Mouse (Mus musculus): ENCODE results near the gene Fam193b.
A peak's percentile ranks its signal among the peaks of the same experiment; 100 is the strongest.

Gene Fam193b

DNA sequence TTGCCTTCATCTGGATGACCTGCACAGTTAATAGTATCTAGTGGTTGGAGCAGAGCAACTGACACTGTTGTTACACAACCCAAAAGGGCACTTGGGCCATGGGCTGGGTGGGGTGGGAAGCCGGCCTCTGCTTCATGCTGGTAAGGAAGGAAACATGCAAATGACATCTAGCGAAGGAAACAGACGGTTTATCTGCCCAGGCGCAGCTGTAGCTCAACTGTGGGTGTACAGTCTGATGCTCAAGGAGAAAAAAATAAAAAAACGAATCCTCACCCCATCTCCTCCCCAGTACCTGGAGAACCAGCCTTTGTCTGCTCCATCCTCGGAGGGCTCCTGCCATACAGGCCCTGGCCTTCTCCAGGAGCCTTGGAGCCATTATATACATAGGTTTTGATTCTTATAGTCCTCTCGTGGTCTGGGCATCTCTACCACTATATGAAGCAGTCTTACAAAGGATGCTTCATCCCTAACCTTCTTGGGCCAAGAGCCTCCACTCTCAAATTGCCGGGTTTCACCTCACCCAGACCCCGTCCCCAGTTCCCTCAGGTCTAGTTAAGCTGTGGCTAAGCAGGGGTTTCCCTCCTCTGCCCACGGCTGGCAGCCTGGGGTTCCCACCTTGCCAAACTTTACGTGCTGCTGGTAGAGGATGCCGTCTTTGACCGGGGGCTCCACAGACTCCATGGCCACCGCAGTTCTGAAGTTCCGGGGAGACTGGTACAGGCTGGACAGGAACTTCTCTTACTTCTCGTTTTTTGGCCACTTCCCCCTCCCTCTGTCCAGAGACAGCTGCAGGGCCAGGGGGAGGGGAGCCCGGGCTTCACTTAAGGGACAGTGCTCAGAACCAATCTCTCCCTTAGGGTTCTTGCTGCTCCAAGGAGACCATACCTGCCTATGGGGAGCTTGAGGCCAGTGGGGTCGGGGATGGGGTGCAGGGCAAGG, 42.8 kb downstream of the Fam193b start:
- no peak for DNase-seq (ENCODE audit: low spot score)

DNA sequence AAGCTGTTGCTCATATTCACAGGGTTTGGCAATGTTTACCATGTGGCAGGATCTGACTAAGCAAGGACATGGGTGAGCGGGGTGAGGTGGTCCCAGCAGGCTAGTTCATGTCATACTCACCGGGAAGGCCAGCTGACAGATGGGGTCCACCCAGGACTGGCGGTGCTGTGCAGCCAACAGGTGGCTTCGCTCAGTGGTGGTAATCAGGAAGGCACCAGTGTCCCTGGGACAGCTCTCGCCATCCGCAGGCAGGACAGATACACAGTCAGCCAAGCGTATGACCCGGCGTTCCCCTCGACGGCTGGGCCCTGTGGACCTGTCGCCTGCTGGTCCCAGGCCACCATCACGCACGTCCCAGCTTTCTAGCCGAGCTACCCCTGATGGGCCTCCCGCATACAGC, 43.7 kb downstream of the Fam193b start:
- DNase-seq (ENCODE audit: low spot score): no peak

DNA sequence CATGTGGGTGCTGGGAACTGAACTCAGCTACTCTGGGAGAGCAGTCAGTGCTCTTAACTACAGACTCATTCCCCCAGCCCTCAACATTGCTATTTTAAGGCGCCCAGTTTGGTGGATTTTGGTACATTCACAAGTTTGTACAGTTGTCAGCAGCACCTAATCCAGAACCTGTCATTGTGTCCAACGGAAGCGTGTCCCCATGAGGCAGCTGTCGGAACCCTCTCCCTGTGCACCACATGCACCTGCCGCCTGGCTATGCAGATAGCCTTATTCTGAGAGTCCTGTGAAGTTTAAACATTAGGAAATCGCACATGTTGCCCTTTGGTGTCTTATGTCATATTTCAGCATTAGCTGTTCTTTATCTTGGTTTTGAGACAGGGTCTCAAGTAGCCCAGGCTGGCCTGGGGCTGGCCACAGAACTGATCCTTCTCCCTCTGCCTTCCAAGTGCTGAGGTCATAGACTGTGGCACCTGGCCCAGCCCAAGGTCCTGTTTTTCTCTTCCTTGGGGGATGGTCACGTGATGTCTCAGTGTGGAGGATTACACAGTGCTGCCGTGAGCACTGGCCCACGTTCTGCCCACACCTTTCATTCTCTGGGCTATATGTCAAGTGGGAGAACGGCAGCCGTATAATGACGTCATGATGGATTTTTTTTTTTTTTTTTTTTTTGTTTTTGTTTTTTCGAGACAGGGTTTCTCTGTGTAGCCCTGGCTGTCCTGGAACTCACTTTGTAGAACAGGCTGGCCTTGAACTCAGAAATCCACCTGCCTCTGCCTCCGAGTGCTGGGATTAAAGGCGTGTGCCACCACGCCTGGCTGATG, 45.0 kb downstream of the Fam193b start:
- no peak for DNase-seq (ENCODE audit: low spot score)

DNA sequence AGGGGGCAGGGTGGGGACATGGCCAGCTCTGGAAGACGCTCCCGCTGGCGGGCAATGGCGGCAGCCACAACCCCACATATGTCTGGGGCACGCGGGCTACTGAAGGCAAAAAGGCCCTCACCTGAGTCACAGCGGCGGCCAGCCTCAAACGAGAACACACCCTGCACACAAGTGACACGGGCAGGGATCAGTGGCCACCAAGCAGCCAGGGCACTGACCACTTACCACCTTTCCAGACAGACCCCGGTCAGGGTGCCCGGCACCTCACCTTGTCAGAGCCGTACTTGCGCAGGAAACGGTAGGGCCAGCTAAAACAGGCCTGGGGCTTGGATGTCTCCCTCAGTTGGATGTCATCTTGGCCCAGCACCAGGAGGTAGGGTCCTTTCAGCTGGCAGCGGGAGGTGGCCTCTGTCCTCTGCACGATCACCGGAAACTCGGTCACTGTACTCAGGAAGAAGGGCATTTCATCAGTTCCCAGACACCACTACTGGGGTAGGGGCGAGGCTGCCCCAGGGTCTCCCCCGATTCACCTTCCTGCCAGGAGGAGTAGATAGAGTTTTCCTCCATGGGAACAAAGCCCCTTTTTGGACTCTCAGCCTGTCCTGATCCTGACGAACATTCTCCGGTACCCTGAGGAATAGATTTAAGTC, 46.8 kb downstream of the Fam193b start:
- no peak for DNase-seq (ENCODE audit: low spot score)

DNA sequence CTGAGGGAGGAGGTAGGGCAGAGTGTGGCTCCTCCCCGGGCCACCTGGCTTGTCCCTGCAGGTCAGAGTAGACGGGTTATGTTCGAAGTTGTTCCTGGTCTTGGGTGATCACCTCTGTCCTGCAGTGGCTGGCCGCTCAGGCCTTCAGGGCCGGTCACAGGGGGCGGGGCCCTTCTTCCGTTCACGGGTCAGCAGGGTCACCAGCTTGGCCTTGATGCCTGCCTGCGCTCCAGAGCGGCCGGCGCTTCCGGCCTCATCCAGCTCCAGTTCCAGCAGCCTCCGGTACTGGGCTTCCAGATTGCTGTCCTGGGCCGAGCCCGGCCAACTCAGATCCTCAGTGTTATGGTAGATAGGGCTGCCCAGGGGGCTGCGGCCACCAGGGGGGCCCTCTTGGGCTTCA, 47.6 kb downstream of the Fam193b start:
- DNase-seq (ENCODE audit: low spot score): no peak

DNA sequence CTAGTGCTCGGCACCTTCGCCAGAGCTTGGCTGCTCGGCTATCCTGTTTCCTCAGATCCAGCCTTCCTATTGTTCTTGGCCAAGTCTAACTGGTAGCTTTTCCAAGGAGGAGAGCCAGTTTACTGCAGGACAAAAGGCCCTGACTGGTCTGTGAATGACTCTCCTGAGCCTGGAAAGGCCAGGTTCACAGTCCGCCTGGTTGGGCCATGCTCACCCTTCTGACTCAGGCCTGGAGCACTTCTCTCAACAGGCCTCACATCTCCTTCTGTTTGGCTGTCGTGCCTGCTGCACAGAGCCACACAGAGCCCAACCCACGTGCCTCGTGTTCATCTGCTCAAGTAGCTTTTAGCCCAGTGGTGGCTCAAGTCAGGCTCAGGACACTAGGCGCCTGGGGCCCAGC, 48.2 kb downstream of the Fam193b start:
- no peak for DNase-seq (ENCODE audit: low spot score)

DNA sequence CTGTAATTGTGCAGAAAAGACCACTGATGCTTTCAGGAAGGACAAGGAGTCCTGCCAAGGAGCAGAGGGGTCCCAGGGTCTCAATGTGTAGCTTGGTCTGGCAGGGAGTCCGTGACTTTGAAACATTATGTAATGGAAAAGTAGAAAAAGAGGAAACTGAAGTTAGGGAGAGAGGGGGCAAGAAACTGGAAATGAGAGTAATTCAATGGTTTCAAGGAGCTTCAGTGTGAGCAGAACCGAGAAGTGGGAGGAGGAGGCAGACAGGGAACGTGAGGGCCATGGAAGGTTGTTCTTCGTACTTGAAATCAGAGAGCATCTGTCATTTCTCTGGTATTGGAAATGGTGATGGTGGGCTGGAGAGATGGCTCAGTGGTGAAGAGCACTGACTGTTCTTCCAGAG, 51.3 kb downstream of the Fam193b start:
- no peak for DNase-seq (ENCODE audit: low spot score)

DNA sequence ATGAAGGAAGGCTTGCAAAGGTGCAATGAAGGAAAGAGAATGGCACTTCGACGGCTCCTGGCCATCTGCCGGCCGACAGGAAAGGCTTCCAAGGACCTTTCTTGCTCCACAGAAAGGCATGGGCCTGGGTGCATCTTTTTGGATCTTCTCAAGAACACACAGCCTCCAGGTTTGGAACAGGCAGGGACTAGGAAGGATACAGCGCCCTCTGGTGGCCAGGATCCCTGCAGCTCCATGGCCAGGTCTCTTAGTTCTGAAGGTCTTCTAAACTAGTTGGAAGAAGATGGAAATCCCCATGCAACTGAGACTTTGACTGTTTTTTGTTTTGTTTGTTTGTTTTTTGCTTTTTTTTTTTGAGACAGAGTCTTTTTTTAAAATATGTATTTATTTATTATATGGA, 54.0 kb downstream of the Fam193b start:
- peak; percentile 74 for DNase-seq (ENCODE audit: low spot score)

DNA sequence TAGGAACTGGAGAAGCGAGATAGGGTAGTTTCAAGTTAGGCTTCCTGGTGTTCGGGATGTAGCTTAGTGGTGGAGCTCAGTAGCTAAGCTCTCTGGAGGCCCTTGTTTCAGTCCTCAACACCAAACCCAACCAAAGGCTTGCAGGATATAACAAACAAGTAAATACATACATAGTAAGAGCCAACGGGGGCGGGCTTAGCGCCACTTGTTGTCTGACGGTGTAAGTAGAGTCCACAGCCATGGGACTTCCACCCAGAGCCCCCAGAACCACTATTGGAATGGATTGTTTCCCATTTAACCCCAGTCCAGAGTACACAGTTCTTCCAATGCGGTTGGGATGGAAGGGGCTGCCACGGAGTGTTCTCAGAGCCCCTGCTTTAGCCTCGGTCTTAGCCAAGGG, 57.1 kb downstream of the Fam193b start:
- DNase-seq (ENCODE audit: low spot score): no peak

DNA sequence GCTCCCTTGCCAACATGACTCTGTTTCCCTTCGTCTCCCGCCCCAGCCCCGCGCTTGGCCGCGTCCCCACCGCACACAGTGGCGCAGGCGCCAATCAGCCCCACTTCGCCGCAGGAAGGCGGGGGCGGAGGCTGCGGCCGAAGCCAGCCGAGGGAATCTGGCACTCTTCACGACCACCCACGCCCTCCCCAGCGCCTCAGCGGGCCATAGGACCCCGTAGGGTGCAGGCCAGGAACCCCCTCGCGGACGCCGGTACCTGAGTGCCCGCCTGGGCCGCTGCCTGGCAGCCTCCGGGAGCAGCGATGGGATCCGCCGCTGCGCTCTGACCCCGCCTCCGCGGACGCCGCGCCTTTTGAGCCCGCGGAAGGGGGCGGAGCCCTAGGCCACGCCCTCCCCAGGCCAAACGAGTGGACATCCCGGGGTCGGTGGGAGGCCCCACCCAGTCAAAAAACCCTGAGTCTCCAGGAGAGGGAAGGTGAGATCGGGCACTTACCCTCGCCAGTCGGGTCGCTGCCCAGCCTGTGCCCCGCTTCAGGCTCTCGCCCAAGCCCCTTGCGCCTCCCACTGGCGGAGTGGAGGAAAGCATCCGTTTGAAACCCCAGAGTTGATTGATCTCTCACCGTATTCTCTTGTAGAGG, 57.7 kb downstream of the Fam193b start, which contains the start of gene Pdlim7:
Gene Pdlim7 (minus strand): TSS at position 566 of the 638 bp plus-strand sequence.
- peak; percentile 83 for DNase-seq (ENCODE audit: low spot score)

DNA sequence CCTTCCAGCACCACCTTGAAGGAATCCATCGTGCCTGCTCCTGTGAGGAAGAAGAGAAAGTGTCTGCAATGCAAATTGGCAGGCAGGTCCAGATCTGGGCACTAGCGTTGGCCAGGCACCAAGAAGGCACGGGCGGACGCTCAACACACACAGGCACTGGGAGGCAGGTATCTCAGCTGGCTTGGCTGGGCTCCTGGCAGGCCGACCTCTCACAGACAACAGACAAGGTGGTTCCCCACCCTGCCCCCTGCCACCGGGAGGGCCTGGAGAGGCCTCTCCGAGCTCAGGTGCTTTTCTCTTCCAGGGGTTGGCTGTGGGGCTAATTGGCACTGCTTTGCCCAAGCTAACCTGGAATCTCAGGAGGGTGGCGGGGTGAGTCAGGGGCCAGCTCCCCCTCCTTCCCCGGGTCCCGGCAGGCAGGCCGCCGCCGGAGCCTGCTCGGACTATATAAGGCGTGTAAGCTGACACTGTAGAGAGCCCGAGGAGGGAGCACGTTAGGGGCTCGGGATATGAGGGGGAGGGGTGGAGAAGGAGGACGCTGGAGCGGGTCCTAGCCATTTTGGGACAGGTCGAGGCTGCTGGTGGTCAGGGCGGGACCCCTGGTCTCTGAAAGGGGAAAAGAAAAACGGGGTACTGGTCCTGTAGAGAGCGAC, 58.4 kb downstream of the Fam193b start:
- no peak for DNase-seq (ENCODE audit: low spot score)

DNA sequence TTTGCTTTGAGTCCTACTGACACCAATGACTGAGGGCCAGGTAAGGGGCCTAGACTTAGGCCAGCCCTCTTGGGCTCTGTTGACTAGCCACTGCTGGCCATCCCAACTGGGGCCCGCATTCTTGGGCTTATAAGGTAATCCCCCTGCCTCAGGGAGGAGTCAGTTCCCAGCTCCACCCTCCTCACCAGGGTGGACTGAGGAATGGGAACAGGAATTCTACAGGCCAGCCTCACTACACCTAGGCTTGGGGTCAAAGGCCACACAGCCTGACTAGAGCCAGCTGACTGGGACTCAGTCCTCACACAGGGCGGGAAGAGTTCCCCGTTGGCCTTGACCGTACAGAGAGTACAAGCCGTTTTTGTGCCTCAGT, 59.4 kb downstream of the Fam193b start:
- DNase-seq (ENCODE audit: low spot score): no peak

DNA sequence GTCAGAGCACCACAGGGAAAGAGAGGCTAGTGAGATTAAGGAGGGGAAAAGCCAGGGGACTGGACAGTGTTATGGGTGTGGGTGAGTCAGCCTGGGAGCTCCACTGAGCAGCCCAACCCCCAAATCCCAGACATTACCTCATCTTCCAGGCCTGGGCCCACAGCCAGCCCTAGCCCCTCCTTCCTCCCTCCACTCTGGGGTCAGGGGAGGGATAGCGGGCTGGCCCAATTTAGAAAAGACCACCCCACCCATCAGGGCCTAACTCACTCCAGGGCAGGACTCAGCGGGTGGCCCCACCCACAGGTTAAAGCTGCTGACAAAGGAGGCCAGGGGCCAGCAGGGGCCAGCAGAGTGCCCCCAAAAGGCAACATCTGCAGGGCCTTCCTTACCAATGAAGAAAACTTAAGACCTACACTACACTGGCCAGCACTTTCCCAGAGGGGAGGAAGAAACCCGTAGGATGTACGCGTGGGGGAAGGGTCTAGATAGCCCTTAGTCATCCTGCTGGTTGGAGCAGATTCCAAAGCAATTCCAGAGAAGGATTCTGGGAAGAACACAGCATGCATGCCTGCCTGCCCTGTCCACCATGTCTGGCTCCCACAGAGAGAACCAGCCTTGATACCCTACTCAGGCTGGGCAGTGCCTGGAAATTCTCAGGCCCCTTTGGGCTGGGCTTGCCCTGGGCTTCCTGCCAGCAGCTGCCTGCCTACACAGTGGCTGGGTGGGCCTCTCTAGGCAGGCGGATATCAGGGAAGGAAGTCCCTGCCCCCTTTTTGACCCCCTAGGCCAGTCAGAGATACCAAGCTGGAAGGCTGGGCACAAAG, 60.0 kb downstream of the Fam193b start:
- no peak for DNase-seq (ENCODE audit: low spot score)

DNA sequence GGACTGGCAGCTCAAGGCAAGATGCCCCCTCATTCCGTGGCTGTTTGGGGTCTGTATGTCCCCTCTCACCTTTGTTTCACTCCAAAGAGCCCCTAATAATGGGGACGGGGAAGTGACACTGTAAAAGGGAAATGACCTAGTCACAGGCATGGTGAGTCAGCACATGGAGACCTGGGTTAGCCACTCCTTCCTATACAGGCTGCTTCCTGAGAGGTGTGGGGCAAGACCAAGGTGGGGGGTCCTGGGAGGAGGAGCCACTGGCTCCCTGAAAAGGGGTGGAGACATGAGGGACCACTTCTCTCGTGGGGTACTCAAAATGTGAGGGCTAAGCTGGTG, 60.6 kb downstream of the Fam193b start:
- no peak for DNase-seq (ENCODE audit: low spot score)

DNA sequence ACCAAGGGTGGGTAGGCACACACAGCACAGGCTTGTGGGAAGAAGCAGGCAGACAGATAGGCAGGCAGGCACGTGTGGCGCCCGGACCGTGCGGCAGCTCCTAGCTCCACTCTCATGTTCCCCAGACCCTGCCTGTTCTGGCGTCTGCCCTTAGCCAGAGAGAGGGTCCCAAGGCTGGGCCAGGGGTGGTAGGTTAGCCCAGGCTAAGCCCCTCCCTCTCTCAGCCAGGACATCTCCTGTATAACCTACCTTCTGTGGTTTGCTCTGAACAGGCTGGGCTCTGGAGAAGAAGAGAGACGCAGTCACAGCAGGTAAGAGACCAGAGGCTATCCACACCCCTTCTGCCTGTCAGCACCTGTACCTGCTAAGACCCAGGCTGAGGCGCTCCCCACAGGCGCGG, 62.4 kb downstream of the Fam193b start:
- no peak for DNase-seq (ENCODE audit: low spot score)

DNA sequence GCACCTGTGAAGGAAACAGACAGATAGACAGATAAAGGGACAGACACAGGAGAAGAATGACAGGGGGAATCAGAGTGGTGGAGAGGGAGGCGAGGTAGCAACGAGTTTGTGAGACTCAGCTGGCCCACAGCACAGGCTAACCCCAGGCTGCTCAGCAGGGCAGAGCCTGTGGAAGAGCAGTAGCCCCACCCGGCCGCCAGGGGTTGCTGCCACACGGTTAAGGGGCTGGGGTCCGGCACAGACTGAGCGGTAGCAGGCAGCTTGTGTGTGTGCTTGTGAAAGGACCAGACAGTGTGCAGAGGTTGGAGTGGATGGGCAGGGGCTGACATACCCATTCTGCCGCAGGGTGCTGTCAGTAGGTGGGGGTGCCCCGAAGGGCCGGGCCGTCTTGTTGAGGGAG, 63.0 kb downstream of the Fam193b start:
- no peak for DNase-seq (ENCODE audit: low spot score)

DNA sequence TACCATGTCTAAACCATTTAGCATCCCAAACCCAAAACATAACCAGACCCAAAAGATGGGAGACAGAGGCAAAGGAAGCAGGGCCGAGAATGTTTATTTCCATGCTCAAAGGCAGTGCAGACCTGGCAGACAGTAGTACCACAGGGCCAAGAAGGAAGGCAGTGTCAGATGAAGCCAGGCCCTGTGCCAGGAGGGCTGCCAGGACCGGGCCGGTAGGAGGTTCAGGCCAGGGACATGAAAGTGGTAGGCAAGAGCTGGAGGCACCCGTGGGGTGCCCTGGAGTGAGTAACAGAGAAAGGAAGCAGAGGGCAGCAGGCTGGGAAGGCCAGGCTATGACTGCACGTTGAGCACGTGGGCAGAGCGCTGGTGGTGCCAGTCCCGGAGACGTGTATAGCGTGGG, 64.2 kb downstream of the Fam193b start:
- DNase-seq (ENCODE audit: low spot score): no peak

DNA sequence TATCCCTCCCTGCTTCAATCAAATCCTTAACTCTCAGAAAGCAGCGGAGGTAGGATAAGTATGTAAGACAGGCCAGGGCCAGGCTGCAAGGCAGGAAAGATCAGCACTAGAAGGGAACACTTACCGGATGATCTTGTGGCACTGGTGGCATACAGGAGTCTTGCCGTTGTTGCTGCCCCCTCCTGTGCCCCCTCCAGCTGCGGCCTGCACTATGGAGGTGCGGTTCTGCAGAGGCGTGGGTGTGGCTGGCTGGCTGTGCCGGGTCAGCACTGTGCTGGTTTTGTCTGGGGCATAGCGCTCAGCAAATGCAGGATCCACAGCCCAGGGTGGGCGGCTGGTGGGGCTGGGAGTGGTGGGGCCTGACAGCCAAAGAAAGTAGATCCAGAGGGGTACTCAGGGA, 65.1 kb downstream of the Fam193b start:
- no peak for DNase-seq (ENCODE audit: low spot score)

DNA sequence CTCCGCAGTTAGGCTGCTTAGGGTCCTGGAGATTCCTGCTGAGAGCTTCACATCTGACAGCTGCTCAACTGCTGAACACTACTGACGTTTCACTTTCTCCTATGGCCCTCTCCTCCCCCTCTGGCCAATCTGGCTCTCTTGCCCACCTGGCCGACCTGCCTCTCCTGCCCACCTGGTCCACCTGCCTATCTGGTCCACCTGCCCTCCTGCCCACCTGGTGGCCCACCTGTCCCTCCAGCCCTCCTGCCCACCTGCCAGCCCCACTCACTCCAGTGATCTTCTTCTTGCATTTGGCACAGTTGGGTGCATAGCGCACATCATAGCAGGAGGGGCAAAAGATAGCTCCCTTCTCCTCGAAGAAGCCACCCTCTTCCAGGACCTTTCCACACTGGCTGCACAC, 66.5 kb downstream of the Fam193b start:
- no peak for DNase-seq (ENCODE audit: low spot score)

DNA sequence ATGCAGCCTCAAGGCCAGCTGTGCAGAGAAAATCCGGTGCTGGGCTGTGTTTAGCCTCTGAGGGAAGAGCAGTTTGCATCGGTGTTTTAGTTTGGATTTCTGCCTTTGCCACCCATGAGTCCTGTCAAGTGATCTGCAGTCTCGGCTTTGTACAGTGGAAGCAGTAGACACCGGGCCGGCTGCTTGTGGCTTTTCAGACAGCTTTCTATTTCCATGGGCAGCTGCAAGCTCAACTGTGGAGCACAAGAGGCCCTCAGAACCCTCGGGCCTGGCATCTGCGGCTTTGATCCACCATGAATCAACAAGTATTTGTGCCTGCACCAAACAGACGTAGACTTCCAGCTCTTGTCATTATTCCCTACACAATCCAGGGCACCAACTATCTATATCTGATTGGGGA, 68.5 kb downstream of the Fam193b start:
- DNase-seq (ENCODE audit: low spot score): no peak

DNA sequence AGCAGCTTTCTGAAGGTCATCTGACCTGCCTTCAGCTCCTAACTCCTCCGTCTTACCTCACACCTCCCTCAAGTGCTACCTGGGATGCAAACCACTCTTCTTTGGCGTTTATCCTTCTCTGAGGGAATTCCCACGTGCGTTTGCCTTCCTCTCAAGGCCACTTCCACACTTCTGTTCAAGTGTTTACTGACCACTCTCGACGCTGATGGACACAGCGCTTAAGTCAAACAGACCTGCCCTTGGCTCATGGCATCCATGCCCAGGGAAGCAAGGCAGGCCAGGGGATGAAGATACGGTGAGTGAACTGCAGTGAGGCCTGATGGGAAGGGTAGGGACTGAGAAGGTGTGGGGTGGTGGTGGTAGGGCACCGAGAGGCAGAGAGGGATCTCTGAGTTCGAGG, 70.3 kb downstream of the Fam193b start:
- DNase-seq (ENCODE audit: low spot score): no peak
